Mouse (Mus musculus) brain, embryonic 14.5 days (tissue): ENCODE results near the gene Crabp2. TPM values are rescaled to one million over a fixed set of nuclear protein-coding genes. Genes with fewer than 3 reads are reported as not detected.

Source experiments
- DNase-seq: peaks from one replicate; pipeline ENCODE4 v3.0.0-alpha.2; 2011; ENCODE audit warnings: low read depth
- CTCF ChIP-seq: fragments of 200-500 bp; IDR thresholded peaks from 2 replicates; pipeline ENCODE4 v1.5.1; 2012; ENCODE audit warnings: inconsistent platforms, mild to moderate bottlenecking, moderate library complexity, borderline replicate concordance; ENCODE audit not compliant: insufficient read depth, insufficient read length; ENCODE audit errors: extremely low read depth
- POLR2A ChIP-seq: fragments of 200-500 bp; IDR thresholded peaks from 2 replicates; pipeline ENCODE4 v1.6.1; 2012; ENCODE audit warnings: mild to moderate bottlenecking, inconsistent platforms, borderline replicate concordance; ENCODE audit not compliant: poor library complexity, insufficient read depth, insufficient read length, severe bottlenecking; ENCODE audit errors: extremely low read depth
- polyA plus RNA-seq: library from polyadenylated mRNA; depleted of rRNA; stranded (reverse); fragments of >200 nt; gene quantifications from 2 replicates; pipeline ENCODE4 v1.2.3, GENCODE M21; 2012; rRNA removed

The Crabp2 gene
- polyA plus RNA-seq, 1 experiment = 33.4 TPM

GRCm38 (mm10) chr3:87996971-87997614 lies 48.6 kb downstream of the Crabp2 start:
- DNase-seq = no peak
- TF ChIP-seq POLR2A = no peak
- TF ChIP-seq CTCF = no peak

- TF ChIP-seq POLR2A = no peak
- DNase-seq = peak; percentile 88
Measured at GRCm38 (mm10) chr3:87998747-87999146, 50.3 kb downstream of the Crabp2 start.

GRCm38 (mm10) chr3:87999243-87999895 lies 50.9 kb downstream of the Crabp2 start:
- no peak for TF ChIP-seq POLR2A
- TF ChIP-seq CTCF = no peak
- no peak for DNase-seq

- no peak for TF ChIP-seq POLR2A
- no peak for TF ChIP-seq CTCF
- DNase-seq = peak; percentile 72
Measured at GRCm38 (mm10) chr3:88000181-88000580, 51.7 kb downstream of the Crabp2 start, which contains the start of gene Bcan. Gene Bcan, minus strand, starts transcription at chr3:88000230.

- no peak for TF ChIP-seq POLR2A
- no peak for TF ChIP-seq CTCF
- no peak for DNase-seq
Measured at GRCm38 (mm10) chr3:88000816-88001595, 52.5 kb downstream of the Crabp2 start.

GRCm38 (mm10) chr3:88002291-88002976 lies 54.0 kb downstream of the Crabp2 start:
- TF ChIP-seq POLR2A (no peak), CTCF (peak; percentile 25; the same call in 1 of the 2 replicates)
- DNase-seq = peak; percentile 74

Other genes with a start within 250 kb of the Crabp2 start
- 0.34 and 1.0 TPM in 2 replicates for gene Lrrc71, start 200.0 kb upstream of the Crabp2 start, polyA plus RNA-seq
- gene Ntrk1, start 153.5 kb upstream of the Crabp2 start, polyA plus RNA-seq = 1.4 and 3.8 TPM in 2 replicates
- gene Insrr, start 151.7 kb upstream of the Crabp2 start, polyA plus RNA-seq = 1.5 and 1.7 TPM in 2 replicates
- 14.0 and 16.9 TPM in 2 replicates for gene Pear1, start 124.4 kb upstream of the Crabp2 start, polyA plus RNA-seq
- gene Sh2d2a, start 101.9 kb upstream of the Crabp2 start, polyA plus RNA-seq = 0.04 TPM in 1 of 2 replicates, not detected in the other
- gene Prcc, start 63.1 kb upstream of the Crabp2 start, polyA plus RNA-seq = 51.3 and 63.9 TPM in 2 replicates
- gene Hdgf, start 42.3 kb upstream of the Crabp2 start, polyA plus RNA-seq = 164 and 172 TPM in 2 replicates
- 76.1 and 81.0 TPM in 2 replicates for gene Mrpl24, start 29.2 kb upstream of the Crabp2 start, polyA plus RNA-seq
- gene Isg20l2, start 18.4 kb upstream of the Crabp2 start, polyA plus RNA-seq = 29.2 and 29.4 TPM in 2 replicates
- gene Rrnad1, start 17.9 kb upstream of the Crabp2 start, polyA plus RNA-seq = 41.0 and 55.9 TPM in 2 replicates
- gene Nes, start 22.4 kb downstream of the Crabp2 start, polyA plus RNA-seq = 29.1 and 44.3 TPM in 2 replicates
- 56.8 and 62.0 TPM in 2 replicates for gene Bcan, start 51.6 kb downstream of the Crabp2 start, polyA plus RNA-seq
- gene Hapln2, start 78.9 kb downstream of the Crabp2 start, polyA plus RNA-seq = 0.68 and 1.6 TPM in 2 replicates
- gene Gpatch4, start 94.4 kb downstream of the Crabp2 start, polyA plus RNA-seq = 8.3 and 15.6 TPM in 2 replicates
- gene Naxe, start 109.8 kb downstream of the Crabp2 start, polyA plus RNA-seq = 87.8 and 101 TPM in 2 replicates
- gene Ttc24, start 129.6 kb downstream of the Crabp2 start, polyA plus RNA-seq = not detected in 2 replicates
- gene Iqgap3, start 133.3 kb downstream of the Crabp2 start, polyA plus RNA-seq = 10.1 and 17.2 TPM in 2 replicates
- 46.2 and 54.8 TPM in 2 replicates for gene Mef2d, start 193.7 kb downstream of the Crabp2 start, polyA plus RNA-seq